In genomic region chr7:78599941-78600677, GRCm38 (mm10) we compare ENCODE assay signal across 26 mouse cellular contexts.
"Had no signal": no experiment of that assay in that cellular context is flagged by ENCODE, and none has a peak within 500 bp of the region (broad histone marks: within the 10 kb centered on the region; RNA-seq: fewer than 3 reads in every experiment).

No protein-coding gene starts in this region.

- H3K4me3 ChIP-seq: heart, adult 2 months; heart, embryonic 13.5 days; heart, embryonic 15.5 days; hindbrain, embryonic 13.5 days; hindbrain, embryonic 15.5 days; kidney, embryonic 15.5 days; limb, embryonic 13.5 days; limb, embryonic 15.5 days had no signal

- H3K4me1 ChIP-seq: heart, embryonic 13.5 days; heart, embryonic 15.5 days; limb, embryonic 13.5 days; limb, embryonic 15.5 days had no signal

- DNase-seq: gastrocnemius, postnatal 14 days; gastrocnemius, postnatal 36 days; heart, adult 11 months; heart, adult 2 months; heart, postnatal 14 days; heart, postnatal 36 days; kidney, adult 11 months; kidney, adult 2 months; kidney, adult 9 months; kidney, postnatal 14 days; kidney, postnatal 36 days; layer of hippocampus, adult 9-11 months; layer of hippocampus, postnatal 36 days; lung, adult 18-20 months had no signal

- H3K27ac ChIP-seq: heart, adult 2 months; heart, embryonic 13.5 days; heart, embryonic 15.5 days; hindbrain, embryonic 13.5 days; hindbrain, embryonic 15.5 days; hindbrain, postnatal 0 days; kidney, embryonic 15.5 days; kidney, postnatal 0 days; limb, embryonic 13.5 days; limb, embryonic 15.5 days; liver, embryonic 14.5 days had no signal

- H3K4me2 ChIP-seq: heart, embryonic 11.5 days; heart, embryonic 13.5 days; heart, embryonic 15.5 days; hindbrain, embryonic 13.5 days; hindbrain, embryonic 15.5 days; kidney, embryonic 15.5 days; limb, embryonic 13.5 days; limb, embryonic 15.5 days had no signal

- H3K36me3 ChIP-seq: heart, embryonic 13.5 days; heart, embryonic 15.5 days; hindbrain, embryonic 13.5 days; hindbrain, embryonic 15.5 days; kidney, embryonic 15.5 days; limb, embryonic 13.5 days; limb, embryonic 15.5 days had no signal

- H3K9me3 ChIP-seq: heart, embryonic 13.5 days; heart, embryonic 15.5 days; hindbrain, embryonic 13.5 days; hindbrain, embryonic 15.5 days; kidney, embryonic 15.5 days; limb, embryonic 13.5 days; limb, embryonic 15.5 days had no signal

- H3K9ac ChIP-seq: heart, embryonic 13.5 days; heart, embryonic 15.5 days; hindbrain, embryonic 13.5 days; hindbrain, embryonic 15.5 days; kidney, embryonic 15.5 days; limb, embryonic 13.5 days; limb, embryonic 15.5 days; liver, embryonic 14.5 days had no signal

- ATAC-seq: hindbrain, postnatal 0 days; intestine, embryonic 16.5 days had no signal
